Mouse (Mus musculus) embryonic facial prominence, embryonic 12.5 days (tissue): ENCODE data around the gene Armh3. TPM values are rescaled to one million over a fixed set of nuclear protein-coding genes. Genes with fewer than 3 reads are reported as not detected.

Experiments used
- ATAC-seq: fragments of 200-750 bp; cut with Nextera tagmentation; 2 replicates; pipeline ENCODE4 v1.8.0; 2017; ENCODE audit not compliant: insufficient number of reproducible peaks, insufficient read depth, low FRiP score, low TSS enrichment
- H3K27ac ChIP-seq: fragments of 300-500 bp; sonication (generic); 2 replicates; pipeline ENCODE4 v1.5.1; 2016; ENCODE audit warnings: mild to moderate bottlenecking
- H3K27me3 ChIP-seq: fragments of 300-500 bp; sonication (generic); 2 replicates; pipeline ENCODE4 v1.6.1; 2016; ENCODE audit warnings: mild to moderate bottlenecking, moderate library complexity
- H3K36me3 ChIP-seq: fragments of 300-500 bp; sonication (generic); 2 replicates; pipeline ENCODE4 v1.6.1; 2016; ENCODE audit warnings: mild to moderate bottlenecking
- H3K4me1 ChIP-seq: fragments of 300-500 bp; sonication (generic); 2 replicates; pipeline ENCODE4 v1.6.1; 2016
- H3K4me2 ChIP-seq: fragments of 300-500 bp; sonication (generic); replicated peaks from 2 replicates; pipeline ENCODE4 v1.6.1; 2016; ENCODE audit warnings: mild to moderate bottlenecking, moderate library complexity
- H3K4me3 ChIP-seq: fragments of 300-500 bp; sonication (generic); 2 replicates; pipeline ENCODE4 v1.5.1; 2016; ENCODE audit warnings: mild to moderate bottlenecking
- H3K9ac ChIP-seq: fragments of 300-500 bp; sonication (generic); 2 replicates; pipeline ENCODE4 v1.6.1; 2016; ENCODE audit warnings: mild to moderate bottlenecking, moderate library complexity
- H3K9me3 ChIP-seq: fragments of 300-500 bp; sonication (generic); 2 replicates; pipeline ENCODE4 v1.6.1; 2016; ENCODE audit warnings: mild to moderate bottlenecking, moderate library complexity
- WGBS: fragments of 180-500 bp; shearing (Covaris S2); methylation state at CpG from one replicate; pipeline ENCODE4 v1.1.7; 2016; 5-methylcytosine and 5-hydroxymethylcytosine counted together
- polyA plus RNA-seq: library from polyadenylated mRNA; unstranded; fragments of >200 nt; fragmentation: Nextera tagmentation; extraction: Ambion mirVana; gene quantifications from 2 replicates; pipeline ENCODE4 v1.2.1, GENCODE M21; 2016

Gene Armh3
- polyA plus RNA-seq, 1 experiment from 2014 or later, result 20.0 TPM

DNA sequence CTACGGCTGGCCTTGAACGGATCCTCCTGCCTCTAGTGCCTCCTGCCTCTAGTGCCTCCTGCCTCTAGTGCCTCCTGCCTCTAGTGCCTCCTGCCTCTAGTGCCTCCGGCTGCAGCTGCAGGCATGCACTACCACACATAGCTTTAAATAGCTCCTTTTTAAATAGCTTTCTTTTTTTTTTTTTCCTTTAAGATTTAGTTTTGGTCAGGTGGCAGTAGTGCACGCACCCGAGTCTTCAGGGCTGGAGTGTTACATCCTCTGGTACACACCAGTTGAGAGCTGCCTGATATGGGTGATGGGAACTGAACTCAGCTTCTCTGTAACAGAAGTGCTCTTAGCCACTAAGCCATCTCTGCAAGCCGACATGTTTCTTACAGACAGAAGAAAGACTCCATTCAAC, 49.1 kb downstream of the Armh3 start:
- Histone ChIP-seq H3K4me3 (no peak overlapping the region), H3K9me3 (no peaks in the 10 kb centered on the region), H3K36me3 (peaks cover 32% of the 10 kb centered on the region), H3K4me1 (no peaks in the 10 kb centered on the region), H3K27ac (no peak overlapping the region), H3K27me3 (no peaks in the 10 kb centered on the region), H3K4me2 (no peak overlapping the region), H3K9ac (no peak overlapping the region)
- WGBS, result 84% methylated on average over 6 of the region's 6 CpGs
- no peak for ATAC-seq

DNA sequence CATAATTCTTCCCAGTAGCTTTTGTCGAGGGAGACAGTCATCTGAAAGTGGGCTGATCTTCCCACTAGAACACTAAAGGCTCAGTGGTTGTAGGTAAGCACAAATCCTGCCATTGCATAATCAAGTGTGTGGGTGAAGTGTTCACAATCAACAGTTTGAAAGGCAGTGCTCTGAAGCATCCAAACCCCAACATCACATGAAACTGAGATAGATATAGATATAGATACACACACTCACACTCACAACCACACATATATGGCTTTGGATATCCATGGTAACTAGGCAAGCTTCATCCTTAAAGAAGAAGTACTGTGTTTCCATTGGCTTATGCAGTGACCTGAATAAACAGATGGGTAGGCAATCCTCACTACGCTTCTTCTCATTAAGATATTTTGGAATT, 50.5 kb downstream of the Armh3 start:
- H3K36me3 ChIP-seq, result peaks cover 32% of the 10 kb centered on the region
- 88% methylated on average over 2 of the region's 2 CpGs for WGBS
- no peaks in the 10 kb centered on the region for H3K9me3 ChIP-seq

DNA sequence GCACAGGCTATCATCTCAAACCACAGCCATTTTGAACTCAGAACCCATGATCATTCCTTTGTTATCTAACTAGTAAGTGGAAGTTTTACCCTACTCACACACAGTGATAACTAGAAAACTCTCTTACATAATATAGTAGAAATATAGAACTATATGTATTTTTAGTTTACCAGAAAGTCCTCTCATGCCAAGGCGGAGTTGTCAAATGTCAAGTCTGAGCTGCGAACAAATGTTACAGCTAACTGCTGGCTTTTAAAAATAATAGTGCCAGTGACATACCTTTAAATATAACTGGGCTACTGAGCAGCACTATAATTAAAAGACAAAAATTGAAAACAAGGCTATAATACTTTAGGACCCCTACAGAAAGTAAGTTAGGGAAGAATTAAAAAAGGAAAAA, 51.0 kb downstream of the Armh3 start:
- no peaks in the 10 kb centered on the region for H3K9me3 ChIP-seq
- 92% methylated on average over 2 of the region's 2 CpGs for WGBS
- no peaks in the 10 kb centered on the region for H3K4me1 ChIP-seq
- no peak overlapping the region for H3K9ac ChIP-seq
- H3K27me3 ChIP-seq, result no peaks in the 10 kb centered on the region
- no peak overlapping the region for H3K4me3 ChIP-seq
- H3K4me2 ChIP-seq, result no peak overlapping the region
- ATAC-seq, result no peak
- H3K27ac ChIP-seq, result no peak overlapping the region
- H3K36me3 ChIP-seq, result peaks cover 30% of the 10 kb centered on the region

More for the DNA sequence above, 50.5 kb downstream of the Armh3 start:
- H3K4me2 ChIP-seq, result no peak overlapping the region
- no peak overlapping the region for H3K27ac ChIP-seq
- H3K4me1 ChIP-seq, result no peaks in the 10 kb centered on the region
- H3K27me3 ChIP-seq, result no peaks in the 10 kb centered on the region
- no peak overlapping the region for H3K4me3 ChIP-seq
- no peak for ATAC-seq
- no peak overlapping the region for H3K9ac ChIP-seq

DNA sequence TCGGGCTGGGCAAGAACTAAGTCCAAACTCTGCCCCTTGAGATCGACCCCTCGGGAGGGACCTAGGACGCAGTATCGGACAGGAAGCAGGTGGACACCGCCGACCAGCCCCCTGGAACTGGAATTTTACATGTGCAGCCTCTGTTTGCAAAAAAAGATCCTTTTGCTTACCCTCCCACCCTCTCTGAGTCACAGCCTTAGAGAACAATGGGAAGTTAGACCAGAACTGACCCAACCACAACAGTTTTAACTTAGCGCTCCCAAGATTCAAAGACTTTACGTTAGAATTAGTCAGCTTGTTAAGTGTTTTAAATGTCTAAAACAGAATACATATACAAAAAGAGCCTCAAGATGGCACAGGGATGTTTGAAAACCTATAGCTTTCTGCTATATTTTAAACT, 51.7 kb downstream of the Armh3 start:
- H3K27me3 ChIP-seq, result no peaks in the 10 kb centered on the region
- peaks cover 27% of the 10 kb centered on the region for H3K36me3 ChIP-seq
- no peak for ATAC-seq
- no peaks in the 10 kb centered on the region for H3K4me1 ChIP-seq
- WGBS, result 91% methylated on average over 9 of the region's 9 CpGs
- no peak overlapping the region for H3K9ac ChIP-seq
- no peak overlapping the region for H3K4me2 ChIP-seq
- no peaks in the 10 kb centered on the region for H3K9me3 ChIP-seq
- H3K4me3 ChIP-seq, result no peak overlapping the region
- no peak overlapping the region for H3K27ac ChIP-seq

DNA sequence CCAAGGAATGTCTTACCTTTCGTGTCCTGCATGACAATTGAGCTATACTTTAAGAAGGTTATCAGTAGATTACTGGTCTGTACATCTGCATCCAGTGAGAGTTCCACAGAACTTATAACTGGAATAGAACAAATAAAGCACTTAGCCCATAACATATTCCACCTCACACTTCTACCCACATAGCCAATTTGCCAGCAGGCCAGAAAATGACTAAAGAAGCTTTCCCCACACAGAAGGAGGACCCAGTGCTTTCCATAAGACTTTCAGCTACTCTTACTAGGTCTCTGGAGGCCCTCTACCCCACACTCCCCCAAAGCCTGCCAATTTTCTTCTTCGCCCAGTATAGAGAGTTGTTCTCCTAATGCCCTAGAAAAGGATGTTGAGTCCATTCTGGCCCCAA, 52.3 kb downstream of the Armh3 start:
- Histone ChIP-seq H3K36me3 (peaks cover 27% of the 10 kb centered on the region), H3K4me3 (no peak overlapping the region), H3K27ac (no peak overlapping the region), H3K4me1 (no peaks in the 10 kb centered on the region), H3K9ac (no peak overlapping the region), H3K4me2 (no peak overlapping the region), H3K9me3 (no peaks in the 10 kb centered on the region), H3K27me3 (no peaks in the 10 kb centered on the region)
- 85% methylated on average over 2 of the region's 2 CpGs for WGBS
- no peak for ATAC-seq

DNA sequence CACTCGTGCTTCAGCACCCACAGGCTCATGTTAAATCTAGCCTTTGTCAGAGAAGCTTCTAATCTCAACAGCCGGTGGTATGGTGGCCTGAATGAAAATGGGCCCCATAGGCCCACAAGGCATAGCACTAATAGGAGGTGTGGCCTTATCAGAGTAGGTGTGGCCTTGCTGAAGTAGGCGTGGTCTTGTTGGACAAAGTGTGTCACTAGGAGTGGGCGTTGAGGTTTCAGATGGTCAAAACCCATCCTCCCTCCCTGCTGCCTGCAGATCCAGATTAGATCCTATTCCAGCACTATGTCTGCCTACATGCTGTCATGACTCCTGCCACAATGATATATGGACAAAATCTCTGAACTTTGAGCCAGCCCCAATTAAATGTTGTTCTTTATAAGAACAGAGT, 54.5 kb downstream of the Armh3 start:
- Histone ChIP-seq H3K4me3 (no peak overlapping the region), H3K27me3 (no peaks in the 10 kb centered on the region), H3K27ac (no peak overlapping the region), H3K4me1 (no peaks in the 10 kb centered on the region), H3K36me3 (peaks cover 23% of the 10 kb centered on the region; the same call in 1 of the 2 replicates), H3K9me3 (no peaks in the 10 kb centered on the region), H3K9ac (no peak overlapping the region), H3K4me2 (no peak overlapping the region)
- 85% methylated on average over 4 of the region's 4 CpGs for WGBS
- ATAC-seq, result no peak

DNA sequence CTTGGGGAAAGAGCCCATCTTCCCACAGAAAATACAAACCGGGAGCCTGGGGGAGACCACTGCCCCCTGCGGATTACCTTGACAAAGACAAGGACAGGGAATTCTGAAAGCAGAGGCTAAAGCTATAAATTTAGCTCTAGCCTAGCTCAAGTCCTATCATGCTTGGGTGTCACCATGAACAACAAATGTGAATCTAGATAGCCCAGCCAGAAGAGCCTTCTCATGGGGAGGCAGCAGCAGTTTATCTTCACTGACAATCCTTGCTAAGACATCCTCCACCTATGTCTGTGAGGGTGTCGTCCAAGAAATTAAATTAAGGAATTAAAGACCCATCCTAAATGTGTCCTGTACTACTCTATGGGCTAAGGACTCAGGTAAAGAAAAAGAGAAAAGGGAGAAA, 60.2 kb downstream of the Armh3 start:
- Histone ChIP-seq H3K9me3 (no peaks in the 10 kb centered on the region), H3K27ac (0 out of 2 replicates have a peak overlapping the region, but pooled peaks have one; percentile 41), H3K36me3 (peaks cover 14% of the 10 kb centered on the region; the same call in 1 of the 2 replicates), H3K9ac (no peak overlapping the region), H3K4me1 (0 out of 2 replicates have a peak, but pooled peaks cover 4% of the 10 kb centered on the region), H3K4me2 (no peak overlapping the region), H3K4me3 (no peak overlapping the region), H3K27me3 (no peaks in the 10 kb centered on the region)
- 38% methylated on average over 3 of the region's 3 CpGs for WGBS
- no peak for ATAC-seq

DNA sequence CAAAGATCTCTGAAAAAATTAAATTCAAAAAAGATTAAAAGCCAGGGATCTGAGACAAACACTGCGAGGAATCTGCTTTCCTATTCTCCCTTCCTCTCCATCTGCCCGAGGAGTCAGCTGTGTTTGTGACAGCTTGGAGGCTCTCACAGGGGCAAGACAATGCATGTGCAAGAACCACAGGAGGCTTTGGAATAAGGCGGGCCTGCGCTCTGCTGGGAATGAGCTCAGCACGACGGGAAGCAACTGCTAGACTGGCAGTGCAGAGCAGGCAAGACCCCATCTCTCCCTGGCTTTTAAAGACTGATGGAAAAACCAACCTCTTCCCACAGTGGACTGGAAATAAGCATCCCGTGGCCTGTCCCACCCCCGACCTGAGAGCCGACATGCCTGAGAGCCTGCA, 60.8 kb downstream of the Armh3 start:
- 24% methylated on average over 9 of the region's 9 CpGs for WGBS
- Histone ChIP-seq H3K9ac (no peak overlapping the region), H3K4me1 (0 out of 2 replicates have a peak, but pooled peaks cover 4% of the 10 kb centered on the region), H3K27me3 (no peaks in the 10 kb centered on the region), H3K36me3 (peaks cover 19% of the 10 kb centered on the region; the same call in 1 of the 2 replicates), H3K27ac (0 out of 2 replicates have a peak overlapping the region, but pooled peaks have one; percentile 41), H3K4me2 (no peak overlapping the region), H3K4me3 (no peak overlapping the region), H3K9me3 (no peaks in the 10 kb centered on the region)
- no peak for ATAC-seq

DNA sequence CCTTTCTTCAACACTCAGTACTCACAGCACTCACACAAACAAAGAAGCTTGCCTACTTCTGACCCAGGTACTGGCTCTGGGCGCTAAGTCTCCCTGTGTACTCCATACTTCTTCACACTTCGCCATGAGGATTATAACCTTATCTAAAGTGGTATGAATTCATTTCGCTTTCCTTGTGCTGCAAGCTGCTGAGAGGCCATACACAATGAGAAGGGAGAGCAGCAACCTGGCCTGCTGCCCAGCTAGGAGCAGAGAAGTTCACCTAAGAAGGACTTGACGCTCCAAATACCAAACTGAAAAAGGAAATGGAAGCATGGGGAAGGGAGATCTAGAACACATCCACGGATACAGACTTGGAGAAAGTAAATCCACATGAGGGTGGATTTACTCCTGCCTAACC, 71.1 kb downstream of the Armh3 start:
- peaks cover 37% of the 10 kb centered on the region; the same call in 1 of the 2 replicates for H3K36me3 ChIP-seq

DNA sequence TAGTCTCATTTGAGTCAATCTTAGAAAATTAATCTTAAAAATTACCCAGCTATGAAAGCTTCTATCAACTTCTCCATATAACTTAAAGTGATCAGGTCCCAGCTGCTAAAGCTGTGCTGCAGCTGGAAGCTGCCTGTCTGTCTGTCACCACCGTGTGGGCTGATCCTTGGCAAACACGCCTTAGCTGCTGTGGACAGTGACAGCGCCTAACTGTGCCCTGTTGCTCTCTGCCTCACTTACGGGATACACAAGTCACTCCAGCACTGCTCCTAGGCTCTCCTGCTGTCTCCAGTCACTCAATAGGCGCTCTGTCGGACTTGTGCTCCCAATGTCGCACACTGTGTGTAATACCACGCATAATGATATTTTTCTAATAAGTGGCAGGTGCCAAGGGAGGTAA, 71.9 kb downstream of the Armh3 start:
- H3K9ac ChIP-seq, result no peak overlapping the region
- H3K4me3 ChIP-seq, result no peak overlapping the region
- no peak overlapping the region for H3K4me2 ChIP-seq
- no peaks in the 10 kb centered on the region for H3K27me3 ChIP-seq
- H3K9me3 ChIP-seq, result no peaks in the 10 kb centered on the region
- H3K27ac ChIP-seq, result no peak overlapping the region
- H3K36me3 ChIP-seq, result peaks cover 38% of the 10 kb centered on the region; the same call in 1 of the 2 replicates
- 80% methylated on average over 8 of the region's 8 CpGs for WGBS
- ATAC-seq, result no peak
- H3K4me1 ChIP-seq, result no peaks in the 10 kb centered on the region

More for the DNA sequence above, 71.1 kb downstream of the Armh3 start:
- no peaks in the 10 kb centered on the region for H3K27me3 ChIP-seq
- no peak overlapping the region for H3K4me2 ChIP-seq
- H3K27ac ChIP-seq, result no peak overlapping the region
- H3K4me3 ChIP-seq, result no peak overlapping the region
- no peaks in the 10 kb centered on the region for H3K4me1 ChIP-seq
- no peak for ATAC-seq
- H3K9ac ChIP-seq, result no peak overlapping the region
- no peaks in the 10 kb centered on the region for H3K9me3 ChIP-seq
- 89% methylated on average over 5 of the region's 5 CpGs for WGBS

DNA sequence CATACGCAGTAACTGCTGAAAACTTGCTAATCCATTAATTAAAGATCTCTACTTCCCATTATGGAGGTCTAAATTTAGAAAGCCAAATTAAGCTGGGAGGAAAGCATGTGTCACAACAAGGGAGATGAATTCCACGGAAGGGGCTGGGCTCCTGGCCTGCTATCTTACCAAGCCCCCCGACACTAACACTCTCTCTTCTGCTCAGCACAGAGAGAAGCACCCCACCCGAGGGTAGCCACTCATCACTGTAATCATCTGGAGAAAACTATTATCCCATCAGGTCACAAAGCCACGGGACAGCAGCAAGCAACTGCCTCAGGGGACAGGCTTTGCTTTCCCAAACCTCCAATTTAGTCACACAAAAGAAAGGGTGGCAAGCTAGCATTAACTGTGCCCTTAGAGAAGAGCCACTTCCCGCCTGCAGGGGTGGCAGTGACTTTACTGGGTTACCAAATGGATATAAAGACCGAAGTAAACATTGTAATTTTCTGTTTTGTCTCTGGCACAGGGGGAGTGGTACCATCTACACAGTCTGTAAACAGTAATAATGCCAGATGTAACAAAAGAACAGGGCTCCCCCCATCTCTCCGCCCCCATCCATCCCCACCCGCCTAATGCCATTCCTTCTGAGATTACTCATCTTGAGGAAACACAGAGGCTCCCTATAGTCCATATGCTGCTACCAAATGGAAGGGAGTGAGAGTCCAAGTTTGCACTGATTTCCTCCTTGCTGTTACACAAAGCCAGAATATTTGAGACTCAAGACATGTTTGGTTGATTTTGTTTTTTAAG, 77.8 kb downstream of the Armh3 start:
- Histone ChIP-seq H3K27me3 (no peaks in the 10 kb centered on the region), H3K4me1 (no peaks in the 10 kb centered on the region), H3K4me3 (no peak overlapping the region), H3K36me3 (peaks cover 38% of the 10 kb centered on the region; the same call in 1 of the 2 replicates), H3K27ac (0 out of 2 replicates have a peak overlapping the region, but pooled peaks have one; percentile 13), H3K9me3 (no peaks in the 10 kb centered on the region), H3K4me2 (no peak overlapping the region), H3K9ac (no peak overlapping the region)
- no peak for ATAC-seq
- WGBS, result 45% methylated on average over 9 of the region's 9 CpGs

DNA sequence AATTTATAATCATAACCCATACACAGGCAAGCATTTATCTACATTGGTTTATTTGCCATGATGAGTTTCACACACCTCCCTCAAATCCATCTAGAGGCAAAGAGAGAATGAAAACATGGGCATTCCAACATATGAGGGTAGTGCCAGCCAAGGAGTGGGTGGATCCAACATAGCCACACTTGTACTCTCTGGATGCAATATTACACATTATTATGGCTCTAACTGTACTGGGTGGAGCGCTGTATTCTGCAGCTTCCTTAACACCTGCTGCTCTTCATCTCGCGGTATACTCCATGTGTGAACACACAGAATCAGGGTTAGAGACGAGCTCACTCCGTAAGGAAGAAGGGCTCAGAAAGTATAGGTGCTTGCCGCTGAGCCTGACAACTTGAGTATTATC, 79.9 kb downstream of the Armh3 start:
- Histone ChIP-seq H3K27me3 (no peaks in the 10 kb centered on the region), H3K27ac (no peak overlapping the region), H3K4me3 (no peak overlapping the region), H3K36me3 (peaks cover 34% of the 10 kb centered on the region; the same call in 1 of the 2 replicates), H3K4me1 (no peaks in the 10 kb centered on the region), H3K4me2 (no peak overlapping the region), H3K9me3 (no peaks in the 10 kb centered on the region), H3K9ac (no peak overlapping the region)
- no peak for ATAC-seq
- WGBS, result 97% methylated on average over 6 of the region's 6 CpGs
